Mouse (Mus musculus) olfactory bulb, adult 2 months (tissue): Measurements from ENCODE around the gene Chgb. TPM values are rescaled to one million over a fixed set of nuclear protein-coding genes. Genes with fewer than 3 reads are reported as not detected.
A peak's percentile ranks its signal among the peaks of the same experiment; 100 is the strongest.

ENCODE experiments used
- H3K27ac ChIP-seq: fragments of 200-500 bp; 2 replicates; pipeline ENCODE4 v1.5.1; 2012; ENCODE audit warnings: low read depth, low read length; ENCODE audit not compliant: insufficient read depth
- H3K4me1 ChIP-seq: fragments of 200-500 bp; 2 replicates; pipeline ENCODE4 v1.6.1; 2012; ENCODE audit warnings: low read length; ENCODE audit not compliant: control insufficient read depth, insufficient read depth
- H3K4me3 ChIP-seq: fragments of 200-500 bp; 2 replicates; pipeline ENCODE4 v1.5.1; 2012; ENCODE audit warnings: mild to moderate bottlenecking, low read depth, low read length, moderate library complexity; ENCODE audit not compliant: insufficient read depth
- CTCF ChIP-seq: fragments of 200-500 bp; IDR thresholded peaks from 2 replicates; pipeline ENCODE4 v1.5.1; 2012; ENCODE audit warnings: low read depth, mild to moderate bottlenecking, low read length, moderate library complexity; ENCODE audit not compliant: insufficient read depth
- POLR2A ChIP-seq: fragments of 200-500 bp; IDR thresholded peaks from 2 replicates; pipeline ENCODE4 v1.6.1; 2012; ENCODE audit warnings: mild to moderate bottlenecking, low read depth, low read length, moderate library complexity; ENCODE audit not compliant: insufficient read depth
- WGBS: fragments of 180-500 bp; shearing (Covaris S2); methylation state at CpG from one replicate; pipeline ENCODE4 v1.1.7; 2018; 5-methylcytosine and 5-hydroxymethylcytosine counted together
- polyA plus RNA-seq: library from polyadenylated mRNA; stranded (reverse); fragments of >200 nt; gene quantifications from 2 replicates; pipeline ENCODE4 v1.2.4, GENCODE M21; 2012; ENCODE audit warnings: low replicate concordance; ENCODE audit not compliant: missing spikeins, insufficient read depth, insufficient read length

Chgb gene
- polyA plus RNA-seq, 1 experiment, result 149 TPM

DNA sequence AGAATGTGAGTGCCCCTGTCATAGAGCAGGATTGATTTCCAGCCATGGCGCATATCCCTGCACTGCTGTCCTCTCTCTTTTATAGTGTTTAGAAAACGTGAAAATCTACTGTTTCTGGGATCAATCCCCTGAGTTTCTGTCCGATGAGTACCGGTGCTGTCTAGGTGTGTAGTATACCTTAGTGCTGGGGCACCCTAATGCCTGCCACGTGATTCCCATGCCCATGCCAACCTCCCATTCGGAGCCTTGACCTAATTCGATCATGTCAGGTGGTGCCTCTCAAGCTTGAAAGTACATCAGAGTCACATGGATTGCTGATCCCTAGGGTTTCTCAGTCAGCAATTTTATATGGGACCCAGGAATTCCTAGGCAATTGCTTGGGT lies 13.1 kb downstream of the Chgb start:
- TF ChIP-seq POLR2A, result no peak
- TF ChIP-seq CTCF, result no peak
- WGBS, result 88% methylated on average over 7 of the region's 7 CpGs
- H3K4me3 ChIP-seq, result no peak overlapping the region
- H3K4me1 ChIP-seq, result no peaks in the 10 kb centered on the region
- no peak overlapping the region for H3K27ac ChIP-seq

DNA sequence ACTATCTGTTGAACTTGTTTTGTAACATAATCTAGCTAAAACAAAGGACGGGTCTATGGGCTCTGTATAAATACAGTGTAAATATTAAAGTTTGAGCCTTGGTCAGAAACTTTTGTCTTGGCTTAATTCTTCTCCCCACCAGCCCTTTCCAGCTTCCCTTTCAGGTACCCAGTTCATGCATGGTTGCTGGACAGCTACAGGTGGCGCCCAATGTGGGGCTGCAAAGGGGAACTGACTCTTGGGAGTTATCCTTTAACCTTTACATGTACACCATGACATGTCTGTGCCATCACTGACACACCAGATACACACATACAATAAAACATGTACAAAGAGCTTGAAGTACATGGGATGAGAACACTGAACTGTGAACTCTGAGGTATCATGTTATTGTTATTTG lies 21.9 kb downstream of the Chgb start:
- Histone ChIP-seq H3K27ac (no peak overlapping the region), H3K4me1 (no peaks in the 10 kb centered on the region), H3K4me3 (no peak overlapping the region)
- WGBS, result 89% methylated on average over 2 of the region's 2 CpGs
- TF ChIP-seq CTCF (no peak), POLR2A (no peak)

DNA sequence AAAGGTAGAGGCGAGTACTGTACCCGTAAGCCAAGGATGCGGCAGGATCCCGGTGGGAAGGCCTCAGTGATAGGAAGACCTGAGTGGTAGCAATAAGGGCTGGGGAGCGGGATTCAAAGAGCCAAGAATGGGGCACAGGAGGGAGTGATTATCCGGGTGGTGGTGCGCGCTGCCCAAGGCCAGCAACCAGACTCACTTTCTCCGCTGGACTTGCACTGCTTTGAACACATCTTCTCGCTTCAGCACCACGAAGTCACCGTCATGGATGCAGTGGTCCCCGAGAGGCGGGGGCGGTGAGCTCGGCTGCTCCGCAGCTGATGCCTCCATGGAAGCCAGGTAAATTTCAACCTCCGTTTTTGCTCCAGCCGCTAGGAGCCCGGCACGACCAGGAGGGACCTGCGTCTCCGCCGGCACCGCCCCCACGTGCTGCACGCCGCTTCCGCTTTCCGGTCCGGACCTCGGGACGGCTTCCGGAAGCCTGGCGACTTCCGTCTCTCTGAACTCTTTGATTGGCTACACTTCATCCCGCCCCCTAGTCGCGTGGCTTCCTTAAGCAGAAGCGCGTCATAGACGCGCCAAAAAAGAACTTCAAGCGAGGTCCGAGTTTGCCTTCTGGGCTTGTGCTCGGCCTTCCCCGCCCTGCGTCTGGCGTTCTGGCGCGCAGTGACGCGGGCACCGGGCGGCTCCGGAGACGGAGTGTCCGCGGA lies 34.7 kb downstream of the Chgb start, which contains the start of the genes Trmt6 and Mcm8:
Gene Trmt6 (minus strand): TSS at position 448 of the 707 bp plus-strand sequence.
Gene Mcm8 (plus strand): TSS at position 534 of the 707 bp plus-strand sequence.
- TF ChIP-seq CTCF (0 out of 2 replicates have a peak, but pooled peaks have one; percentile 29), POLR2A (peak; percentile 37; the same call in 1 of the 2 replicates)
- WGBS, result under 1% methylated on average over 59 of the region's 59 CpGs
- Histone ChIP-seq H3K27ac (no peak within 1 kb of the TSS), H3K4me3 (peak within 1 kb of the TSS; percentile 77), H3K4me1 (no peaks in the 10 kb centered on the region; the same call in 1 of the 2 replicates)

DNA sequence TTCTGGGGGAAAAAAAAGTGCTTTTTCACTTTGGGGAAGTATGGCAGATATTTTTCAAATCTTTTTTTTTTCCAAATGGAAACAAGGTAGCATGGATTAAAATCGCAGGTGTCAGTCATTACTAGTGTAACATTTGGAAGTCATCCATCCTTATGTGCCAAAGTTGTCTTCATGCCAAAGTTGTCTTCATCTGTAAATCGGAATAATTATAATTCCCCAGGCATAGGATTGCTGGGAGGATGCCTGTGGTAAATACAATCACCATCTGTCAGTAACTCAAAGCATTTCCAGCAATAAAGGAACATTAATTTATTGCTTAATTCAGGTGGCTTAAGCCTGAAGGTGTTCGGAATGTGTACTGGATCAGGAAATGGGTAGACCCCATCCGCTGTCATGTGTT lies 60.0 kb downstream of the Chgb start:
- 95% methylated on average over 4 of the region's 4 CpGs for WGBS
- Histone ChIP-seq H3K4me1 (no peaks in the 10 kb centered on the region), H3K27ac (no peak overlapping the region), H3K4me3 (no peak overlapping the region)
- TF ChIP-seq POLR2A (no peak), CTCF (no peak)

Other genes starting within 250 kb of the Chgb start
- not detected in 2 replicates for gene Gpcpd1, start 193.5 kb upstream of the Chgb start, polyA plus RNA-seq
- not detected in 2 replicates for gene Shld1, start 94.3 kb upstream of the Chgb start, polyA plus RNA-seq
- not detected in 2 replicates for gene Trmt6, start 34.8 kb downstream of the Chgb start, polyA plus RNA-seq
- gene Mcm8, start 34.9 kb downstream of the Chgb start, polyA plus RNA-seq, result not detected in 2 replicates
- gene Crls1, start 65.4 kb downstream of the Chgb start, polyA plus RNA-seq, result not detected in 2 replicates
- gene Lrrn4, start 99.6 kb downstream of the Chgb start, polyA plus RNA-seq, result not detected in 2 replicates
- not detected in 2 replicates for gene Fermt1, start 164.6 kb downstream of the Chgb start, polyA plus RNA-seq